Mouse (Mus musculus) midbrain, embryonic 11.5 days (tissue): Measurements from ENCODE around the gene Fam102b. TPM values are rescaled to one million over a fixed set of nuclear protein-coding genes. Genes with fewer than 3 reads are reported as not detected.

ENCODE experiments used
- ATAC-seq: fragments of 200-750 bp; cut with Nextera tagmentation; 2 replicates; pipeline ENCODE4 v1.8.0; 2017; ENCODE audit warnings: moderate TSS enrichment, moderate library complexity; ENCODE audit not compliant: low FRiP score
- DNase-seq: peaks from one replicate; pipeline ENCODE4 v3.0.0; 2015; ENCODE audit warnings: low spot score; ENCODE audit errors: missing footprints
- H3K27ac ChIP-seq: fragments of 300-500 bp; sonication (generic); 2 replicates; pipeline ENCODE4 v1.5.1; 2014; ENCODE audit warnings: low read depth, low read length
- H3K27me3 ChIP-seq: fragments of 300-500 bp; sonication (generic); 2 replicates; pipeline ENCODE4 v1.6.1; 2014; ENCODE audit warnings: mild to moderate bottlenecking, low read length, moderate library complexity, mixed read lengths; ENCODE audit not compliant: control insufficient read depth, insufficient read depth
- H3K36me3 ChIP-seq: fragments of 300-500 bp; sonication (generic); 2 replicates; pipeline ENCODE4 v1.6.1; 2014; ENCODE audit warnings: mild to moderate bottlenecking, low read length, moderate library complexity, mixed read lengths; ENCODE audit not compliant: control insufficient read depth, insufficient read depth
- H3K4me1 ChIP-seq: fragments of 300-500 bp; sonication (generic); 2 replicates; pipeline ENCODE4 v1.6.1; 2014; ENCODE audit warnings: low read length; ENCODE audit not compliant: control insufficient read depth, insufficient read depth
- H3K4me2 ChIP-seq: fragments of 300-500 bp; sonication (generic); 2 replicates; pipeline ENCODE4 v1.6.1; 2014; ENCODE audit warnings: mild to moderate bottlenecking, moderate library complexity
- H3K4me3 ChIP-seq: fragments of 300-500 bp; sonication (generic); 2 replicates; pipeline ENCODE4 v1.5.1; 2014; ENCODE audit warnings: low read depth, low read length
- H3K9ac ChIP-seq: fragments of 300-500 bp; sonication (generic); 2 replicates; pipeline ENCODE4 v1.6.1; 2014; ENCODE audit warnings: low read length
- H3K9me3 ChIP-seq: fragments of 300-500 bp; sonication (generic); 2 replicates; pipeline ENCODE4 v1.6.1; 2016; ENCODE audit warnings: low read length; ENCODE audit not compliant: control insufficient read depth
- WGBS: fragments of 180-500 bp; shearing (Covaris S2); extraction: QIAGEN DNeasy Blood & Tissue Kit; methylation state at CpG from one replicate; pipeline ENCODE4 v1.1.7; 2014; 5-methylcytosine and 5-hydroxymethylcytosine counted together
- polyA plus RNA-seq: library from polyadenylated mRNA; unstranded; fragments of >200 nt; fragmentation: Nextera tagmentation; extraction: Ambion mirVana; gene quantifications from 2 replicates; pipeline ENCODE4 v1.2.1, GENCODE M21; 2014

Gene Fam102b
- polyA plus RNA-seq, 1 experiment from 2014 or later: 12.5 TPM

GRCm38 (mm10) chr3:108957976-108958375, 69.4 kb downstream of the Fam102b start:
- Histone ChIP-seq H3K4me3 (no peak overlapping the region), H3K9me3 (no peaks in the 10 kb centered on the region), H3K36me3 (no peaks in the 10 kb centered on the region), H3K4me2 (no peak overlapping the region), H3K9ac (no peak overlapping the region), H3K27ac (no peak overlapping the region), H3K4me1 (peaks cover 16% of the 10 kb centered on the region), H3K27me3 (no peaks in the 10 kb centered on the region)
- DNase-seq (no peak), ATAC-seq (no peak)

GRCm38 (mm10) chr3:108940996-108941395, 86.4 kb downstream of the Fam102b start:
- no peak for ATAC-seq
- no peaks in the 10 kb centered on the region for H3K4me1 ChIP-seq

GRCm38 (mm10) chr3:108940001-108940633, 87.3 kb downstream of the Fam102b start, which contains the start of gene Gm9857:
Gm9857 (minus strand) TSS chr3:108940445.
- WGBS: 59% methylated on average over 49 of the region's 59 CpGs
- no peak within 1 kb of the TSS for H3K9ac ChIP-seq

More at GRCm38 (mm10) chr3:108940996-108941395, 86.4 kb downstream of the Fam102b start:
- 0 out of 2 replicates have a peak, but pooled peaks cover 4% of the 10 kb centered on the region for H3K9me3 ChIP-seq
- no peaks in the 10 kb centered on the region for H3K36me3 ChIP-seq
- no peak overlapping the region for H3K9ac ChIP-seq
- H3K4me2 ChIP-seq: no peak overlapping the region
- no peak overlapping the region for H3K4me3 ChIP-seq
- no peak overlapping the region for H3K27ac ChIP-seq
- 83% methylated on average over 10 of the region's 10 CpGs for WGBS
- no peak for DNase-seq
- no peaks in the 10 kb centered on the region for H3K27me3 ChIP-seq

GRCm38 (mm10) chr3:108939573-108939972, 87.8 kb downstream of the Fam102b start, which contains the start of gene Henmt1:
Henmt1 (plus strand) TSS chr3:108939873.
- 94% methylated on average over 5 of the region's 5 CpGs for whole genome bisulfite sequencing
- Histone ChIP-seq H3K9me3 (0 out of 2 replicates have a peak, but pooled peaks cover 4% of the 10 kb centered on the region), H3K9ac (no peak within 1 kb of the TSS), H3K27ac (no peak within 1 kb of the TSS), H3K36me3 (no peaks in the 10 kb centered on the region), H3K4me2 (peak within 1 kb of the TSS; percentile 45), H3K4me3 (peak within 1 kb of the TSS; percentile 23), H3K27me3 (no peaks in the 10 kb centered on the region), H3K4me1 (no peaks in the 10 kb centered on the region)
- DNase-seq (no peak), ATAC-seq (no peak)

More at GRCm38 (mm10) chr3:108940001-108940633, 87.3 kb downstream of the Fam102b start, which contains the start of gene Gm9857:
- H3K4me1 ChIP-seq: no peaks in the 10 kb centered on the region
- H3K27ac ChIP-seq: no peak within 1 kb of the TSS
- H3K9me3 ChIP-seq: 0 out of 2 replicates have a peak, but pooled peaks cover 4% of the 10 kb centered on the region
- no peaks in the 10 kb centered on the region for H3K27me3 ChIP-seq
- ATAC-seq (peak; percentile 80), DNase-seq (no peak)
- H3K4me3 ChIP-seq: peak within 1 kb of the TSS; percentile 23
- peak within 1 kb of the TSS; percentile 45 for H3K4me2 ChIP-seq
- no peaks in the 10 kb centered on the region for H3K36me3 ChIP-seq

- no peak overlapping the region for H3K27ac ChIP-seq
- 0 out of 2 replicates have a peak, but pooled peaks cover 4% of the 10 kb centered on the region for H3K9me3 ChIP-seq
- no peaks in the 10 kb centered on the region for H3K27me3 ChIP-seq
- WGBS: 89% methylated on average over 5 of the region's 5 CpGs
- DNase-seq (no peak), ATAC-seq (no peak)
- no peak overlapping the region for H3K9ac ChIP-seq
- H3K4me3 ChIP-seq: no peak overlapping the region
- H3K36me3 ChIP-seq: no peaks in the 10 kb centered on the region
- H3K4me2 ChIP-seq: no peak overlapping the region
- no peaks in the 10 kb centered on the region for H3K4me1 ChIP-seq
These were observed 88.7 kb downstream of the Fam102b start for GRCm38 (mm10) chr3:108938691-108939090.

GRCm38 (mm10) chr3:108933557-108933956, 93.8 kb downstream of the Fam102b start:
- Histone ChIP-seq H3K4me2 (no peak overlapping the region), H3K36me3 (no peaks in the 10 kb centered on the region), H3K9me3 (no peaks in the 10 kb centered on the region; the same call in 1 of the 2 replicates), H3K27me3 (no peaks in the 10 kb centered on the region), H3K9ac (no peak overlapping the region), H3K4me1 (no peaks in the 10 kb centered on the region), H3K27ac (no peak overlapping the region), H3K4me3 (no peak overlapping the region)
- WGBS: 92% methylated on average over 6 of the region's 6 CpGs
- DNase-seq (no peak), ATAC-seq (no peak)

- no peak overlapping the region for H3K4me2 ChIP-seq
- no peak overlapping the region for H3K4me3 ChIP-seq
- no peaks in the 10 kb centered on the region for H3K4me1 ChIP-seq
- DNase-seq (no peak), ATAC-seq (no peak)
- H3K9me3 ChIP-seq: no peaks in the 10 kb centered on the region; the same call in 1 of the 2 replicates
- no peaks in the 10 kb centered on the region for H3K27me3 ChIP-seq
- no peak overlapping the region for H3K27ac ChIP-seq
- no peaks in the 10 kb centered on the region for H3K36me3 ChIP-seq
- WGBS: 61% methylated on average over 1 of the region's 1 CpGs
- H3K9ac ChIP-seq: no peak overlapping the region
These were observed 101.1 kb downstream of the Fam102b start for GRCm38 (mm10) chr3:108926308-108926707.

- Histone ChIP-seq H3K4me3 (no peak overlapping the region), H3K9ac (no peak overlapping the region), H3K4me1 (no peaks in the 10 kb centered on the region), H3K4me2 (no peak overlapping the region), H3K36me3 (no peaks in the 10 kb centered on the region), H3K27me3 (no peaks in the 10 kb centered on the region), H3K27ac (no peak overlapping the region), H3K9me3 (no peaks in the 10 kb centered on the region; the same call in 1 of the 2 replicates)
- DNase-seq (no peak), ATAC-seq (no peak)
- 89% methylated on average over 4 of the region's 4 CpGs for WGBS
These were observed 101.7 kb downstream of the Fam102b start for GRCm38 (mm10) chr3:108925677-108926076.

GRCm38 (mm10) chr3:108921822-108922221, 105.6 kb downstream of the Fam102b start:
- Histone ChIP-seq H3K9me3 (no peaks in the 10 kb centered on the region), H3K27ac (no peak overlapping the region), H3K36me3 (no peaks in the 10 kb centered on the region), H3K27me3 (no peaks in the 10 kb centered on the region), H3K4me3 (no peak overlapping the region), H3K4me2 (no peak overlapping the region), H3K9ac (no peak overlapping the region), H3K4me1 (no peaks in the 10 kb centered on the region)
- ATAC-seq (no peak), DNase-seq (no peak)
- 85% methylated on average over 1 of the region's 1 CpGs for WGBS
